Mouse (Mus musculus): ENCODE results near the gene Akap8l.
A peak's percentile ranks its signal among the peaks of the same experiment; 100 is the strongest.

The Akap8l gene

DNA sequence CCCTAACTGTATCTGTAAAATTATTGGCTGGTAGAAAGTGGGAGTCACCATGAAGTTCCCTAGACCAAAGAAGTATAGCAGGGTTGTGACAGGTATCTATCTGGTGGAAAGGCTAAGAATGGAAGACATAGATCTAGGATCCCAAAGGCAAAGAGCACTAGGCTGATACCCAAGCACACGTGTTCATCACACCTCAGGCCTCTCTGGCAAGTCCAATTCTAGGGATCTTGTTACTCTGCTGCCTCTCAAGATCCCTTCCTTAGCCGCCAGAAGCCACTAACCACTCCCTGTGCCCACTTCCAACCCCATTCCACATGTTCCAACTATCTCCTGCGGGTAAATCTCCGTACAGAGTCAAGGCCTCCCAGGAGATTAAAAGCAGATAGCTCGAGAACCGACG is 30.5 kb downstream of the Akap8l start:
- DNase-seq (ENCODE audit: low read depth, low spot score) = peak; percentile 49

DNA sequence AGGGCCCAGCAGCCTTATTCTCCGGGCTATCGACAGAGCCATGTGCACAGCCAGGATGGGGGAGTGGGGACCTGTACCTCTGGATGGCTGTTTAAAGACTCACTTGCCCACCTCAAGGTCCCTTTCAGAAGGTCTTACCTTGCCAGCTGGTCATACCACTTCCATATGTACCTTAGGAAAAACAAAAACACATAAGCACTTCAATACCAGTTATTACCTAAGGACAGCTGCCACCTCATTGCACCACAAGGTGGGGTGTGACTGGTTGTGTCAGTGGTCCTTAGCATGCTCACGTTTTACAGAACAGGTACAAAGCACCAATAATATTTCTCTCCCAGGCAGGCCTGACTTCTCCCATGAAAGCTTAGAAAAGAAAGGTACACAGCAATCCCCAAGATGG is 32.7 kb downstream of the Akap8l start:
- no peak for DNase-seq (ENCODE audit: low read depth, low spot score)

DNA sequence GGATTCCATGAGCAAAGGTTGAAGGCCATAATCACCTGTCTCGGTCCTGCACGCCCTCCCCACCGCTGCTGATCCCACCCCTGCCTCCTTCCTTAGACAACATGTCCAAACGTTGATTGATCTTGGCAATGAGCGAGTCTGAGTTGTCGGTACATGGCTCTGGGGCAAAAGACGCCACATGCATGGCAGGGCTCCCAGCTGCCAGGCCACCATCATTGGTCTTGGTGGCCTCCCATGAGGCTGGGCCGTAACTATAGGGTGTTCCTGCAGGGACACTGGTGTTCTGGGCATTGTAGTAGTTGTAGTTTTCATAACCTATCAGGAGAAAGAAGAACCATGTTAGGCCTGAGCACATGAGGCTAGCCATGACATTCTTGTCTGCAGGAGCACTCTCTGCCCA is 33.4 kb downstream of the Akap8l start:
- no peak for DNase-seq (ENCODE audit: low read depth, low spot score)

DNA sequence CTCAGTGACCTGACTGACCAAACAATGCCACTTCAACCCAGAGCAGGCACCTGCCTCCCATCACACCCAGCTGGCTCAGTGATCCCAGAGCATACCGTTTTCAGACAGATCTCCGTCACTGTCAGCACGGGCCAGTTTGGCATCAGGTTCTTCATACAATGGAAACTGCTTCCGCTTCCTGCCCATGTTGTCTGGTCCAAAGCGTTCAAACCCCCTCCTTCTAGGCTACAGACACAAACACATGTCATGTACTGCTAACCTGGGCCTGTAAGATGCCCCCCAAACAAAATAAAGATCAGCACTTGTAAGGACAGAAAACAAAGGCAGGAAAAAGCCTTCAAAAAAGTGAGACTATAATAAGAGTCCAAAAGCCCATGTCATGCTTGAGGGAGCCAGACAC is 34.8 kb downstream of the Akap8l start:
- no peak for DNase-seq (ENCODE audit: low read depth, low spot score)

DNA sequence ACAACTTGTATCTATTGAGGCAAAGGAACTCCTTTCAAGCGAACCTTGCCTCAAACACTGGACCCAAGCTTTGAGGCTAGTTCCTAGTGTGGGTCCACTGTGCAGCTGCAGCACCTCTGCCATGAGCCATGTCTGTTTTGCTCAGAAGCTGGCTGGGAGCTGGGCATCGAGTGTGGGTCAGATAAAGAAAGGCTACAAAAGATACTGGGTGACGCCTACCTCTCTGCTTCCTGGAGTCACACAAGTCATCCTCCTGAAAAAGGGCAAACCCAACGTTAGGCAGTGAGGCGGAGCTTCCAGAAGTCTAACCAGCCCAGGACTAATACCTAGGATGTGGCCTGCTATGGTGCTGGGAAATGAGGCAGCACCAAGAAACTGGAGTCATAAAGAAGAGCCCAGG is 36.5 kb downstream of the Akap8l start:
- no peak for DNase-seq (ENCODE audit: low read depth, low spot score)

DNA sequence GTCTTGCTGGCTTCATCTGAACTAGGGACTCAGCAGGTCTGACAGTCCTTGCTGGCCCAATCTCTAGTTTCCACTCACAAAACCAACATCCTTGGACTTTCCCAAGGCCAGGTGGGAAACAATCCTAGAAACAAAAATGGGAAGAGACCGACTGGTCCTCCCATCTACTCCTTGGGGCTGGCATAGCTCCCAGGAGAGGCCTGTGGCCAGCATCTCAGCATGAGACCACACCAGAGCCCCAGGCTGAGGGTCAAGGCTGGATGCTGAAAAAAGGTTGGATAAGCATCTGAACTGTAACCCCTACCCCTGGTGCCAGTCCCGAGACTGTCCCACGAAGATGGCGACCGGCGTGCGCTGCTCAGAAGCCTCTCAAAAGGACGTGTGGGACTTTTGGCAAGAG is 37.6 kb downstream of the Akap8l start:
- DNase-seq (ENCODE audit: low read depth, low spot score) = no peak

DNA sequence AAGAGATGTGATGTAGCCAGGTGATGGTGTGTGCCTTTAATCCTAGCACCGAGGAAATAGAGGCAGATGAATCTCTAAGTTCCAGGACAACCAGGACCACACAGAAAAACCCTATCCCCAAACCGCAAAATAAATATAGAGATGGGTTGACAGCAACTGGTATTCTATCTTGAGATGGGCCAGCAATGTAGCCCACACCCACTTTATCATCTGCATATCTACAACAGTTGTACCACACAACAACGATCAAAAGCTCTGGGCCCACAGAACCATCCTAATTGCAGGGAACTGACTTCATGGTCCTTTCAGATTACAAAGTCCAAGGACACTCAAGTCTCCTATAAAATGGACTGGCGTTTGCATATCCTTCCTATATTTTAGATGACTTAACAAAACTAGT is 42.4 kb downstream of the Akap8l start:
- DNase-seq (ENCODE audit: low read depth, low spot score) = no peak

DNA sequence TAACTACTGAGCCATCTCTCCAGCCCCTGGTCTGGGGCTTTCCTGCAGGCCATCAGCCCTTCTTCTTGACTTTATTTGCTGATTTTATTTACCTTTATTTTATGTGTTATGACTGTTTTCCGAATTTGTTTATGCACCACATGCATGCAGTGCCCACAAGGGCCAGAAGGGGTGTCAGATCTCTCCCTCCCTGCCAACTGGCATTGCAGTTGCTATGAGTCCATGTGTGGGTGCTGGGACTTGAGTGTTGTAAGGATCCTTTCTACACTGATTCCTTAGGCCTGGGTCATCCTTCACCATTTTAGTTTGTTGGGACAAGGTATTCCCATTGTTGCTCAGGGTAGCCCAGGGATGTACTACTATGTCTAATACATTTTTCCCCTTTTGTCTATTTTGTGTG is 52.3 kb downstream of the Akap8l start:
- DNase-seq (ENCODE audit: low read depth, low spot score) = peak; percentile 63

DNA sequence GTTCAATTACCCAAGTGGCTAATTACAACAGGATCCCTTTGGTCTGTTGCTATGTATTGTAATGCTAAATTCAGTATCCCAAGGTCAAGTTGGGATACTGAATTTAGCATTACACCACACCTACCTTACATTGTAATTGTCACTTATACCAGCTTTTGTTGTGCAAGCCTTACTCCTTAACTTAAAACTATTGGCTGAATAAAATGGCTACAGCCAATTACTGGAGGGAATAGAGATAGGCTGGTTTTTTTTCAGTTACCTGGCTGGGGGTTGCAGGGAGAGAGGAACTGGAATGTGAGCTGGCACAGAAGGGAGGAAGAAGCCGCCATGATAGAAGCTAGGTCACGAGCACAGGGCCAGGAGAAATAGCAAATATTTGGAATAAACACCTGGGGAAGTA is 54.5 kb downstream of the Akap8l start:
- peak; percentile 95 for DNase-seq (ENCODE audit: low read depth, low spot score)

DNA sequence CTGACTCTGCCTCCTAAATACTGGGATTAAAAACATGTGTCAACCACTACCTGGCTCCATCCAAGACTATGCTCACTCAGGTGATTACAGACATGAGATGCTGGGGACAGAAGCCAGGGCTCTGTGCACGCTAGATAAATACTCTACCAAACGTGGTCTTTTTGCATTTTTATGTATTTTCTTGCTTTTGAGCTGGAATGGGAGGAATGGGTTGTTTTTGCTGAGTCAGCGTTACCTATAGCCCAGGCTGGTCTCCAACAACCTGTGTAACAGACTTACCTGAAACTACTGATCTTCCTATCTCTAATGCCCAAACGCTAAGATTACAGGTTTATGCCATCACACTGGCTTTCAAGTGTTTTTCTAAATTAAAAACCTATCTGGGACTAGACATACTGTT is 55.2 kb downstream of the Akap8l start:
- DNase-seq (ENCODE audit: low read depth, low spot score) = no peak

DNA sequence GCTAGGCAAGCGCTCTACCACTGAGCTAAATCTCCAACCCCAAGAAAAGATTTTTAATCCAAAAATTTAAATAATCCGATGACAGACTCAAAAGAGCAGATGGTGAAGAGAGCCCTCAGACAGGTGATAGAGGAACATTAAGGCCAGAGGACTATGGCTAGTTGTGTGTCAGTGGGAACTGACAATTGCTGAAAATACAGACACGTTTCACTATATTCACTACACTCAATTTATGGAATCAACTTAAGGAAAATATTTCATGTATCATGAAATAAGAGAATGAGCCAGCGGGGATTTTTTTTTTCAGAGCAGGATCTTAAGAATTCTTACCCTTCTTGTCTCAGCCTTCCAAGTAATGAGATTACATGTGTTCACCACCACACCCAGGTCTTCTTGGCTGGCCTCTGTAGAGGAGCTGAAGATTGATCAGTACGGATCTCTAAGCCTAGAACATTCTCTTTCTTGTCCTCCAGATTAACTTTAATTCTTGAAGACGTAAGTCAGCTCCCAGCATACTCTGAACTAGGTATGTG is 65.2 kb downstream of the Akap8l start:
- DNase-seq (ENCODE audit: low read depth, low spot score) = no peak

DNA sequence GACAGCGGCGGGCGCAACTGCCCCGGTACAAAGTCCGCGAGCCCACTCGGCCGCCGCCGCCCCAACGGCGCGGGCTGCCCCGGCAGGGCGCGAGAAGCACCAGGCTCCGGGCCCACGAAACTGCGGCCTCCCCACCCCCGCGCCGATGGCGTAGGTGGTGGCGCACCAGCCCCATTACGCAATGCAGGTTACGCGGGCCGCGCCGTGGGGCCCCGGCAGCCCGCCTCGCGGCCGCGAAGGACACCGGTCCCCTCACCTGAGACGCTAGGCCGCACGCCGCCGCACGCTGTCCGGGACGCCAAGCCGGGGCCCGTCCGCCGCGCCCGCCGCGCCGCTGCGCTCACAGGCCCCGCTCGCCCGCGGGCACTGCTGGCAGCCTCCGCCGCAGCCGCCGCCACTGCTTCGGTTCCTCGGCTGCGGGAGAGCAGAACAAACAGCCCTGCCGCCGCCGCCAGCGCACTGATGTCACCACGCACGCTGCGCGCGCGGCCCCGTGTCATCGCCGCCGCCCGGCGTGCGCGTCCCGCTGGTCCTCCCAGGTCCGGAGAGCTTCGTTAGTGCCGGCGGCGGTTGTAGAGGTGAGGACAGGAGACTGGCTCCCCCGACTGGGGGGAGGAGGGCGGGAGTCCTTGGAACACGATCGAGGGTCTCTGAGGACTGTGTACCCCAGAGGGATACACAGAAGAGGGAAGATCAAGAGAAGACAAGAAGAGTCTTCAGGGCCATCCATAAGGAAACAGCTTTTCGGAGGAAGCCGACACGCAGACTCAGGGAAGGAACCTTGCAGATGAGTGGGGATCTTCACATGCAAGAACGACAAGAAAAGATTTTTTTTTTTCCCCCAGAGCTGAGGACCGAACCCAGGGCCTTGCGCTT is 65.9 kb downstream of the Akap8l start, which contains the start of gene Brd4:
Gene Brd4 (minus strand): TSS at position 461 of the 876 bp plus-strand sequence.
- peak; percentile 97 for DNase-seq (ENCODE audit: low read depth, low spot score)

DNA sequence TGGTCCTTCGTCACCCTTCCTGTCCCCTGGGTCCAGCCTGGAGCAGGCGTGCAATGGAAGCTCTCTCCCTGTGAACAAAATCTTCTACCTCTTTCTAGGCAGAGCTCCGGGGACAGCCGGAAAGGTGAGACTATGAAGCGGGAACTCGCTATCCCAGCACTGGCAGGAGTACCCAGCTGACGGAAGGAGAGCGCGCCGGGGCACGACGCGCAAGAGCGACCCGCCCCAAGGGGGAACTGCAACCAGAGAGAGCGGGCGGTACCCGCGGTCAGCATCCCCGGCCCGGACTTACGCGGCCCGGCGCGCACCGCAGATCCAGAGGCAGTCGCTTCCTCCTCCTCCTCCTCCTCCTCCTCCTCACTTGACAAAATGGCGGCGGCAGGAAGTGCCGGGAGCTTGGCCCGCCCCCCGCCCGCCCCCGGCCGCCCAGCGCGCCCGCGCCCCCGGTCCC is 66.6 kb downstream of the Akap8l start:
- DNase-seq (ENCODE audit: low read depth, low spot score) = peak; percentile 79

DNA sequence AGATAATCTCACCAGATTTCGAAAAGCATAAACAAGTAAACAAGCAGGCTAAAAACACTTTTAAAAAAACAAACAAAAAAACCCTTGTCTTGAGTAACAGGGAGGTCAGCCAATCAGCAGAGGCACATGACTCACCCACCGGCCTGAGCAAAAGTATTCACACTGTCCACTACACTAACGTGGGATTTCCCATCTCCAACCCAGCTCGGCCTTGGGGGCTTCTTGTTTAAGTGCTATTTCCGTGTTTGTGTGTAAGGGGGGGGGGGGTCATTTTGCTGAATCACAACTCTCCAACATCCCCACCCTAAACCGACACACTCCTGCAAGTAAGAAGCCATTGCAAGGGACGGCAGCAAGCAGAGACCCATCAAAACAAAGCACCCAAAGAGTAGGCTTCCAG is 67.1 kb downstream of the Akap8l start:
- DNase-seq (ENCODE audit: low read depth, low spot score) = peak; percentile 51

DNA sequence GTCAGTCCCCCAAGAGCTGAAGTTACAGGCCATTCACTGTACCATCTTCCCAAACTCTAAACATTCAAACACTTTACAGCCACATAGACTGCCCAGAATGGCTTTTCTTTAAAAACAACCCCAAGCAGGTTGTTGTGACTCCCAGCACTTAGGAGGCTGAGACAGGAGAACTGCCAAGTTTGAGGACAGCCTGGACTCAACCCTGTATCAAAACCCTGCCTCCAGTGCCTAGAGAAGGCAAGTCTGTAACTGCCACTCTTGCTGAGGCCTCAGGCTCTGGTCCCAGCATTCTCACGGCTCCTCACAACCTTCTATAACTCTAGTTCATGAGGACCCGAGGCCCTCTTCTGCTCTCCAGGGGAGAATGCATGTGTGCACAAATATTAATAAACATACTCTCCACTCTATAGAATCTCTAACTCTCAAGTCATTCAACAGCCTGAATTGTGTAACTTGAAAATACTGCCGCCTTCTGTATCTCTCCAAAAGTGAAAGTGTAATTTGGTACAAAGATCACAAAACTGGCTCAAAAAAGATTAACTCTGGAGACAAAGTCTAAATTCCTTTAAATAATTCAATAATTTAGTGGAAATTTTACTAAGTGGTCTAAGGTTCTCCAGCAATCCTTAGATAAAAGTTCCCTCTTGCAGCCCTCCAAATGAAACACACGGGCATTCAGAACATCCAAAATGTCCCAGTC is 68.6 kb downstream of the Akap8l start:
- DNase-seq (ENCODE audit: low read depth, low spot score) = no peak

DNA sequence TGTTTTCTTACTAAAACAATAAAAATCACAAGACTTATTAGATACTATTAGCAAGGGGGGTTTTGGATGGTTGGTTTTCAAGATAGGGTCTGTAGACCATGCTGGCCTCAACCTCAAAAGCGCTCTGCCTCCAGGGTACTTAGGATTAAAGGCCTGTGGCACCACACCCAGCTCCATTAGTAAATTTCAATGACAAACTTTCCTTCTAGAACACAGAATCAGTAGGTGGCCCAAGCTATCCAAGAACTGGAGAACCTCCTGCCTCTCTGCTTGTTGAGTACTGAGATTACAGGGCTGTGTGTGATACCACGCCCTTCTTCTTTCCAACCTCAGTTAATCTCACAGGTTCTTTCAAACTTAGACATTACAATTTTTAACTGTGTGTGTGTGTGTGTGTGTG is 69.3 kb downstream of the Akap8l start:
- peak; percentile 84 for DNase-seq (ENCODE audit: low read depth, low spot score)

DNA sequence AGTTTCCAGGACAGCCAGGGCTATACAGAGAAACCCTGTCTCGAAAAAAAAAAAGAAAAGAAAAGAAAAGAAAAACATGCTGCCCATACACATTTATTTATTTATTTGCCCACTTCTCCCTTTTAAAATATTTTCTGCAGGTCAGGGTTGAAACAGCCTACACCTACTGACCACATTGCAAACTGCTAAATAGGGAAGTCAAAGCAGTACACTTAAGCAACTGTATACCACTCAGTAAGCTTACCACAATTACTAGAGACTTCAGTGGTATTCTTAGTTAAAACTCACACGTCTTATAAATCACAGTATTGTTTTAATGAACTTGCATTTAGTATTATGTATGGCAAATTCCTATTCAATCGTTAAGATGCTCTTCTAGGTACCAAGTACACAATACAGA is 69.8 kb downstream of the Akap8l start:
- DNase-seq (ENCODE audit: low read depth, low spot score) = no peak

DNA sequence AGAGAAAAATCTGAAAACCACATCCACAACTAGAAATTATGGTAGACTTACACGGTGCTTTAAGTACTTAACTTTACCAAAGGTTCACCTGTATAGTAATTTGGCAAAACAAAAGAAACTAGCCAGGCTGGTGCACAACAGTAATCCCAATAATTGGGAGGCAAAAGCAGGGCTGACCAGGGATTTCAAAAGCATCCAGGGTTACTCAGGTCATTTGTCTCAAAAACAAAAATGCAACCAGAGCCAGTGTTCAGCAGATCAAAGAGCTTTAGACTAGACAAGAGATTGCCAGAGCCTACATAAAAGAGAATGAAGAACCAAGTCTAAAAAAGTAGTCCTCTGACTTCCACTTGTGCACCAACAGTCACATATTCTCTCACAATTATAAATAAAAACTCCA is 73.2 kb downstream of the Akap8l start:
- no peak for DNase-seq (ENCODE audit: low read depth, low spot score)

DNA sequence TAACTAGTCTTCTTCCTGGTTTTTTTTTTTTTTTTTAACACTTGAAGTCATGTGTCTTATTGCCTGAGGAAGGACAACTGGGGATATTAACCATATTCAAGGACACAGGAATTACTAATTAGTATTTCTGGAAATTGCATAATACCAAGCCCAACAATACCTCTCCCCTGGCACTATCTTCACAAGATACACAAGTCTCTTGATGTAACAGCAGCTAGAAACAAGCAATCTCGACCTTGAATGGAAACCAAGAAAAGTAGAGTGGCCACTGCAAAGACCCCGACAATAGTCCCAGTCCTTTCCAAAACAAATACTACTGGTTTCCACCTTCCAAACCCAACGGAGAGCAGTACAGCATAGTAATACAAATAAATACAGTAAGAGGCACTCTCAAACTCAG is 74.8 kb downstream of the Akap8l start:
- DNase-seq (ENCODE audit: low read depth, low spot score) = no peak
